Mouse (Mus musculus) midbrain, embryonic 14.5 days (tissue): ENCODE measurements at regions not wholly inside any gene's neighbourhood (a gene's known extent, or its start where the extent isn't known, plus 50 kb on each side); places are given as distances from the start of the nearest gene placed in this dataset.

ENCODE experiments used
- ATAC-seq: fragments of 200-750 bp; cut with Nextera tagmentation; 2 replicates; pipeline ENCODE4 v1.8.0; 2017; ENCODE audit warnings: moderate number of reproducible peaks, moderate library complexity; ENCODE audit not compliant: low FRiP score, low TSS enrichment
- DNase-seq: peaks from one replicate; pipeline ENCODE4 v3.0.0-alpha.2; 2015
- H3K27ac ChIP-seq: fragments of 300-500 bp; sonication (generic); replicated peaks from 2 replicates; pipeline ENCODE4 v1.5.1; 2014; ENCODE audit warnings: mild to moderate bottlenecking, low read depth, low read length, moderate library complexity
- H3K27me3 ChIP-seq: fragments of 300-500 bp; sonication (generic); 2 replicates; pipeline ENCODE4 v1.6.1; 2014; ENCODE audit warnings: low read length, control low read depth, mixed read lengths; ENCODE audit not compliant: control insufficient read depth, insufficient read depth
- H3K36me3 ChIP-seq: fragments of 300-500 bp; sonication (generic); 2 replicates; pipeline ENCODE4 v1.6.1; 2014; ENCODE audit warnings: low read length, control low read depth; ENCODE audit not compliant: control insufficient read depth, insufficient read depth
- H3K4me1 ChIP-seq: fragments of 300-500 bp; sonication (generic); 2 replicates; pipeline ENCODE4 v1.6.1; 2014; ENCODE audit warnings: mild to moderate bottlenecking, antibody characterized with exemption, low read length, control low read depth; ENCODE audit not compliant: control insufficient read depth, insufficient read depth
- H3K4me2 ChIP-seq: fragments of 300-500 bp; sonication (generic); 2 replicates; pipeline ENCODE4 v1.6.1; 2014; ENCODE audit warnings: mild to moderate bottlenecking, low read length, moderate library complexity
- H3K4me3 ChIP-seq: fragments of 300-500 bp; sonication (generic); replicated peaks from 2 replicates; pipeline ENCODE4 v1.5.1; 2014; ENCODE audit warnings: low read depth, low read length
- H3K9ac ChIP-seq: fragments of 300-500 bp; sonication (generic); replicated peaks from 2 replicates; pipeline ENCODE4 v1.6.1; 2014; ENCODE audit warnings: mild to moderate bottlenecking, low read length, moderate library complexity
- H3K9me3 ChIP-seq: fragments of 300-500 bp; sonication (generic); 2 replicates; pipeline ENCODE4 v1.6.1; 2016; ENCODE audit warnings: low read length, control low read depth, mixed read lengths; ENCODE audit not compliant: control insufficient read depth
- WGBS: fragments of 180-500 bp; shearing (Covaris S2); extraction: QIAGEN DNeasy Blood & Tissue Kit; methylation state at CpG from one replicate; pipeline ENCODE4 v1.1.7; 2014; 5-methylcytosine and 5-hydroxymethylcytosine counted together

- Histone ChIP-seq H3K9ac (no peak overlapping the region), H3K27ac (no peak overlapping the region), H3K4me3 (no peak overlapping the region), H3K27me3 (no peaks in the 10 kb centered on the region), H3K4me1 (no peaks in the 10 kb centered on the region), H3K36me3 (no peaks in the 10 kb centered on the region), H3K9me3 (no peaks in the 10 kb centered on the region), H3K4me2 (peak overlapping the region; percentile 22; the same call in 1 of the 2 replicates)
- ATAC-seq (no peak), DNase-seq (no peak)
- WGBS, result 38% methylated on average over 13 of the region's 13 CpGs
Observed at GRCm38 (mm10) chr6:52105031-52105593, 53.0 kb downstream of the Hoxa1 start.

GRCm38 (mm10) chr6:52104141-52104540 lies 54.0 kb downstream of the Hoxa1 start:
- Histone ChIP-seq H3K4me2 (no peak overlapping the region), H3K4me3 (no peak overlapping the region), H3K27ac (no peak overlapping the region), H3K36me3 (no peaks in the 10 kb centered on the region), H3K9ac (no peak overlapping the region), H3K9me3 (no peaks in the 10 kb centered on the region), H3K4me1 (no peaks in the 10 kb centered on the region), H3K27me3 (no peaks in the 10 kb centered on the region)
- ATAC-seq (no peak), DNase-seq (no peak)
- 97% methylated on average over 11 of the region's 11 CpGs for WGBS

- 92% methylated on average over 7 of the region's 7 CpGs for WGBS
- Histone ChIP-seq H3K4me1 (no peaks in the 10 kb centered on the region), H3K4me3 (no peak overlapping the region), H3K4me2 (no peak overlapping the region), H3K27ac (no peak overlapping the region), H3K9me3 (no peaks in the 10 kb centered on the region), H3K27me3 (no peaks in the 10 kb centered on the region), H3K9ac (no peak overlapping the region), H3K36me3 (no peaks in the 10 kb centered on the region)
- no peak for DNase-seq
- ATAC-seq, result no peak
Observed at GRCm38 (mm10) chr6:52103661-52104060, 54.5 kb downstream of the Hoxa1 start.

- H3K4me1 ChIP-seq, result no peaks in the 10 kb centered on the region
- ATAC-seq (no peak), DNase-seq (peak; percentile 26)
- H3K9me3 ChIP-seq, result no peaks in the 10 kb centered on the region
- H3K27ac ChIP-seq, result no peak overlapping the region
- no peaks in the 10 kb centered on the region for H3K36me3 ChIP-seq
- no peak overlapping the region for H3K4me3 ChIP-seq
- H3K27me3 ChIP-seq, result no peaks in the 10 kb centered on the region
- no peak overlapping the region for H3K9ac ChIP-seq
- WGBS, result 67% methylated on average over 8 of the region's 8 CpGs
- no peak overlapping the region for H3K4me2 ChIP-seq
Observed at GRCm38 (mm10) chr6:52102699-52103098, 55.4 kb downstream of the Hoxa1 start.

- no peak overlapping the region for H3K27ac ChIP-seq
- no peaks in the 10 kb centered on the region for H3K9me3 ChIP-seq
- DNase-seq, result peak; percentile 24
- H3K36me3 ChIP-seq, result no peaks in the 10 kb centered on the region
- 69% methylated on average over 8 of the region's 8 CpGs for WGBS
- H3K4me3 ChIP-seq, result no peak overlapping the region
- no peak for ATAC-seq
- H3K9ac ChIP-seq, result no peak overlapping the region
- H3K27me3 ChIP-seq, result no peaks in the 10 kb centered on the region
- no peaks in the 10 kb centered on the region for H3K4me1 ChIP-seq
- H3K4me2 ChIP-seq, result no peak overlapping the region
Observed at GRCm38 (mm10) chr6:52102179-52102578, 55.9 kb downstream of the Hoxa1 start.

GRCm38 (mm10) chr6:52101209-52101608 lies 56.9 kb downstream of the Hoxa1 start:
- H3K27me3 ChIP-seq, result no peaks in the 10 kb centered on the region
- DNase-seq (no peak), ATAC-seq (no peak)
- H3K4me3 ChIP-seq, result no peak overlapping the region
- H3K27ac ChIP-seq, result no peak overlapping the region
- H3K9ac ChIP-seq, result no peak overlapping the region
- 94% methylated on average over 6 of the region's 6 CpGs for WGBS
- H3K4me1 ChIP-seq, result no peaks in the 10 kb centered on the region
- no peak overlapping the region for H3K4me2 ChIP-seq
- H3K36me3 ChIP-seq, result no peaks in the 10 kb centered on the region
- no peaks in the 10 kb centered on the region for H3K9me3 ChIP-seq

- Histone ChIP-seq H3K4me3 (no peak overlapping the region), H3K4me1 (no peaks in the 10 kb centered on the region), H3K27me3 (no peaks in the 10 kb centered on the region), H3K36me3 (no peaks in the 10 kb centered on the region), H3K9ac (no peak overlapping the region), H3K4me2 (no peak overlapping the region), H3K27ac (no peak overlapping the region), H3K9me3 (no peaks in the 10 kb centered on the region)
- ATAC-seq, result no peak
- WGBS, result 95% methylated on average over 7 of the region's 7 CpGs
- DNase-seq, result no peak
Observed at GRCm38 (mm10) chr6:52098851-52099250, 59.3 kb downstream of the Hoxa1 start.

- H3K4me3 ChIP-seq, result no peak overlapping the region
- H3K9me3 ChIP-seq, result no peaks in the 10 kb centered on the region
- WGBS, result 95% methylated on average over 7 of the region's 7 CpGs
- H3K27me3 ChIP-seq, result no peaks in the 10 kb centered on the region
- no peak overlapping the region for H3K9ac ChIP-seq
- DNase-seq (no peak), ATAC-seq (no peak)
- H3K4me1 ChIP-seq, result no peaks in the 10 kb centered on the region
- no peaks in the 10 kb centered on the region for H3K36me3 ChIP-seq
- H3K27ac ChIP-seq, result no peak overlapping the region
- no peak overlapping the region for H3K4me2 ChIP-seq
Observed at GRCm38 (mm10) chr6:52095575-52095974, 62.5 kb downstream of the Hoxa1 start.

GRCm38 (mm10) chr6:52091445-52091844 lies 66.7 kb downstream of the Hoxa1 start:
- DNase-seq (no peak), ATAC-seq (no peak)
- Histone ChIP-seq H3K4me3 (no peak overlapping the region), H3K4me2 (no peak overlapping the region), H3K27ac (no peak overlapping the region), H3K9ac (no peak overlapping the region), H3K36me3 (no peaks in the 10 kb centered on the region), H3K9me3 (no peaks in the 10 kb centered on the region), H3K27me3 (no peaks in the 10 kb centered on the region), H3K4me1 (no peaks in the 10 kb centered on the region)
- WGBS, result 57% methylated on average over 5 of the region's 5 CpGs
